Mouse (Mus musculus): ENCODE data around the gene 2810004N23Rik. TPM values are rescaled to one million over a fixed set of nuclear protein-coding genes. Genes with fewer than 3 reads are reported as not detected.

2810004N23Rik gene
- total and polyA plus RNA-seq, 3 experiments = 54.8 to 68.9 (median 64.0) TPM

GRCm38 (mm10) chr8:124793661-124794485, 69.0 kb downstream of the 2810004N23Rik start:
- no peak overlapping the region for H3K4me3 ChIP-seq (ENCODE audit: control insufficient read depth in 1 of 2, insufficient read depth in 1 of 2, low read depth in 2 of 2, low read length in 2 of 2)
- no peak for DNase-seq (ENCODE audit: low read depth, low spot score)
- no peaks in the 10 kb centered on the region for H3K27me3 ChIP-seq (ENCODE audit: control insufficient read depth in 1 of 2, insufficient read depth in 2 of 2, low read length in 2 of 2)

GRCm38 (mm10) chr8:124793172-124793651, 69.7 kb downstream of the 2810004N23Rik start:
- TF ChIP-seq SMC3 (IDR thresholded peaks at IDR 0.05; ENCODE audit: low read depth, low read length) = no peak
- Histone ChIP-seq H3K9ac (ENCODE audit: control insufficient read depth, low read depth, low read length, poor library complexity, severe bottlenecking) (no peak overlapping the region), H3K79me2 (ENCODE audit: control insufficient read depth, insufficient read depth, low read length, poor library complexity) (no peaks in the 10 kb centered on the region), H3K36me3 (ENCODE audit: control insufficient read depth in 1 of 2, insufficient read depth in 2 of 2, low read length in 2 of 2) (peaks cover 0 to 4% of the 10 kb centered on the region in 2 experiments; a peak in 2 of 4 replicates), H3K9me3 (replicated peaks; ENCODE audit: insufficient read depth, low read length) (no peaks in the 10 kb centered on the region), H3K27me3 (ENCODE audit: control insufficient read depth in 1 of 2, insufficient read depth in 2 of 2, low read length in 2 of 2) (no peaks in the 10 kb centered on the region), H3K4me1 (ENCODE audit: control insufficient read depth in 1 of 2, insufficient read depth in 2 of 2, low read length in 2 of 2) (peaks cover 0 to 16% of the 10 kb centered on the region in 2 experiments; a peak in 2 of 4 replicates), H3K27ac (ENCODE audit: control insufficient read depth, low read depth, low read length) (no peak overlapping the region), H3K4me3 (ENCODE audit: control insufficient read depth in 1 of 2, insufficient read depth in 1 of 2, low read depth in 2 of 2, low read length in 2 of 2) (no peak overlapping the region)
- DNase-seq (ENCODE audit: low read depth, low spot score) = no peak

More at GRCm38 (mm10) chr8:124793661-124794485, 69.0 kb downstream of the 2810004N23Rik start:
- Histone ChIP-seq H3K79me2 (ENCODE audit: control insufficient read depth, insufficient read depth, low read length, poor library complexity) (no peaks in the 10 kb centered on the region), H3K27ac (ENCODE audit: control insufficient read depth, low read depth, low read length) (no peak overlapping the region), H3K9ac (ENCODE audit: control insufficient read depth, low read depth, low read length, poor library complexity, severe bottlenecking) (no peak overlapping the region), H3K9me3 (replicated peaks; ENCODE audit: insufficient read depth, low read length) (no peaks in the 10 kb centered on the region), H3K36me3 (ENCODE audit: control insufficient read depth in 1 of 2, insufficient read depth in 2 of 2, low read length in 2 of 2) (peaks cover 0 to under 1% of the 10 kb centered on the region in 2 experiments; a peak in 2 of 4 replicates), H3K4me1 (ENCODE audit: control insufficient read depth in 1 of 2, insufficient read depth in 2 of 2, low read length in 2 of 2) (peaks cover 0 to 13% of the 10 kb centered on the region in 2 experiments; a peak in 2 of 4 replicates)
- TF ChIP-seq ZNF384 (IDR thresholded peaks at IDR 0.05; ENCODE audit: low read depth, low read length) = no peak
- no peak for TF ChIP-seq UBTF (IDR thresholded peaks at IDR 0.05; ENCODE audit: borderline replicate concordance, insufficient read depth, low read depth, low read length)
- TF ChIP-seq MAX (IDR thresholded peaks at IDR 0.05; ENCODE audit: low read length) = no peak
- TF ChIP-seq ZMIZ1 (IDR thresholded peaks at IDR 0.05; ENCODE audit: low read depth, low read length) = no peak
- no peak for TF ChIP-seq USF1 (IDR thresholded peaks at IDR 0.05; ENCODE audit: low read depth, low read length)
- TF ChIP-seq MEF2A (IDR thresholded peaks at IDR 0.05; ENCODE audit: extremely low read depth, insufficient replicate concordance, low read depth, low read length, poor library complexity, severe bottlenecking) = no peak
- TF ChIP-seq TBP (IDR thresholded peaks at IDR 0.05; ENCODE audit: low read depth, low read length) = no peak
- no peak for TF ChIP-seq MAZ (IDR thresholded peaks at IDR 0.05; ENCODE audit: low read depth, low read length)
- no peak for TF ChIP-seq POLR2AphosphoS2 (IDR thresholded peaks at IDR 0.05; ENCODE audit: low read length)
- no peak for TF ChIP-seq CHD2 (IDR thresholded peaks at IDR 0.05; ENCODE audit: low read length)
- TF ChIP-seq TCF12 (IDR thresholded peaks at IDR 0.05; ENCODE audit: low read depth, low read length) = no peak
- no peak for TF ChIP-seq MAFK (IDR thresholded peaks at IDR 0.05; ENCODE audit: borderline replicate concordance, low read depth, low read length)
- TF ChIP-seq CHD1 (IDR thresholded peaks at IDR 0.05; ENCODE audit: low read depth, low read length) = no peak
- no peak for TF ChIP-seq HCFC1 (IDR thresholded peaks at IDR 0.05; ENCODE audit: low read depth, low read length)

Measured in MEL (cell line).